Mouse (Mus musculus): ENCODE results near the gene Mettl27.

- TF ChIP-seq CTCF (IDR thresholded peaks at IDR 0.05; ENCODE audit: insufficient read depth, low read length) (no peak), POLR2A (IDR thresholded peaks at IDR 0.05; ENCODE audit: borderline replicate concordance, extremely low read depth, low read depth, low read length) (no peak)
These were observed 15.4 kb downstream of the Mettl27 start for GRCm38 (mm10) chr5:134947420-134948084.
